Mouse (Mus musculus) urinary bladder, adult 18-20 months (tissue): ENCODE measurements around the gene Ascc2.
"Not testable (repeated sequence)": the region's sequence is repeated elsewhere in the genome, so short reads cannot be mapped to it uniquely, and the experiment has no call there.

Experiments
- DNase-seq, 2 experiments: peaks; one replicate each; pipeline ENCODE4 v3.0.0; 2022; ENCODE audit warnings: low spot score in 2 of 2, mixed read lengths in 2 of 2

Gene Ascc2

GRCm38 (mm10) chr11:4633420-4633819 lies 4.1 kb upstream of the Ascc2 start:
- peak in 1 of 2 experiments; percentile 61 for DNase-seq

- no peak for DNase-seq
Observed at GRCm38 (mm10) chr11:4634395-4634794, 3.2 kb upstream of the Ascc2 start.

GRCm38 (mm10) chr11:4636782-4637342 lies 685 bp upstream of the Ascc2 start:
- DNase-seq, result no peak

- no peak for DNase-seq
Observed at GRCm38 (mm10) chr11:4638261-4638660, 714 bp downstream of the Ascc2 start.

- DNase-seq, result no peak
Observed at GRCm38 (mm10) chr11:4641185-4641584, 3.6 kb downstream of the Ascc2 start.

- DNase-seq, result no peak
Observed at GRCm38 (mm10) chr11:4643722-4644121, 6.2 kb downstream of the Ascc2 start.

GRCm38 (mm10) chr11:4645180-4645579 lies 7.6 kb downstream of the Ascc2 start:
- DNase-seq, result not testable (repeated sequence)

GRCm38 (mm10) chr11:4646409-4646808 lies 8.9 kb downstream of the Ascc2 start:
- DNase-seq, result no peak

- DNase-seq, result no peak
Observed at GRCm38 (mm10) chr11:4659818-4660217, 22.3 kb downstream of the Ascc2 start.

GRCm38 (mm10) chr11:4660309-4661025 lies 22.9 kb downstream of the Ascc2 start:
- DNase-seq, result no peak

GRCm38 (mm10) chr11:4661324-4661723 lies 23.8 kb downstream of the Ascc2 start:
- no peak for DNase-seq

GRCm38 (mm10) chr11:4661871-4662495 lies 24.4 kb downstream of the Ascc2 start:
- DNase-seq, result no peak

GRCm38 (mm10) chr11:4662496-4662878 lies 24.9 kb downstream of the Ascc2 start:
- no peak for DNase-seq

- no peak for DNase-seq
Observed at GRCm38 (mm10) chr11:4671736-4672135, 34.2 kb downstream of the Ascc2 start.

GRCm38 (mm10) chr11:4674593-4674992 lies 37.0 kb downstream of the Ascc2 start:
- DNase-seq, result peak in 1 of 2 experiments; percentile 62

GRCm38 (mm10) chr11:4675126-4675562 lies 37.6 kb downstream of the Ascc2 start:
- peak in 1 of 2 experiments; percentile 76 for DNase-seq

GRCm38 (mm10) chr11:4675693-4676092 lies 38.1 kb downstream of the Ascc2 start:
- no peak for DNase-seq

GRCm38 (mm10) chr11:4677250-4677872 lies 39.8 kb downstream of the Ascc2 start:
- no peak for DNase-seq

- DNase-seq, result no peak
Observed at GRCm38 (mm10) chr11:4678700-4679440, 41.3 kb downstream of the Ascc2 start.

- DNase-seq, result no peak
Observed at GRCm38 (mm10) chr11:4679441-4679832, 41.9 kb downstream of the Ascc2 start.

GRCm38 (mm10) chr11:4680126-4680525 lies 42.6 kb downstream of the Ascc2 start:
- DNase-seq, result no peak

- DNase-seq, result no peak
Observed at GRCm38 (mm10) chr11:4683516-4683915, 46.0 kb downstream of the Ascc2 start.
